Mouse (Mus musculus) limb, embryonic 15.5 days (tissue): Measurements from ENCODE around the gene Mtmr4. TPM values are rescaled to one million over a fixed set of nuclear protein-coding genes. Genes with fewer than 3 reads are reported as not detected.

Experiments
- ATAC-seq: fragments of 200-750 bp; cut with Nextera tagmentation; 2 replicates; pipeline ENCODE4 v1.8.0; 2017; ENCODE audit warnings: low read depth, moderate TSS enrichment; ENCODE audit not compliant: insufficient number of reproducible peaks, low FRiP score, low TSS enrichment
- H3K27ac ChIP-seq: fragments of 300-500 bp; sonication (generic); 2 replicates; pipeline ENCODE4 v1.5.1; 2015; ENCODE audit warnings: moderate library complexity, mild to moderate bottlenecking, inconsistent platforms
- H3K27me3 ChIP-seq: fragments of 300-500 bp; sonication (generic); 2 replicates; pipeline ENCODE4 v1.6.1; 2015; ENCODE audit warnings: inconsistent platforms
- H3K36me3 ChIP-seq: fragments of 300-500 bp; sonication (generic); 2 replicates; pipeline ENCODE4 v1.6.1; 2015; ENCODE audit warnings: inconsistent platforms
- H3K4me1 ChIP-seq: fragments of 300-500 bp; sonication (generic); 2 replicates; pipeline ENCODE4 v1.6.1; 2015; ENCODE audit warnings: inconsistent platforms
- H3K4me2 ChIP-seq: fragments of 300-500 bp; sonication (generic); 2 replicates; pipeline ENCODE4 v1.6.1; 2015; ENCODE audit warnings: mild to moderate bottlenecking, inconsistent platforms
- H3K4me3 ChIP-seq: fragments of 300-500 bp; sonication (generic); 2 replicates; pipeline ENCODE4 v1.5.1; 2015; ENCODE audit warnings: mild to moderate bottlenecking, inconsistent platforms
- H3K9ac ChIP-seq: fragments of 300-500 bp; sonication (generic); 2 replicates; pipeline ENCODE4 v1.6.1; 2015; ENCODE audit warnings: inconsistent platforms
- H3K9me3 ChIP-seq: fragments of 300-500 bp; sonication (generic); 2 replicates; pipeline ENCODE4 v1.6.1; 2016; ENCODE audit warnings: inconsistent platforms
- WGBS: fragments of 180-500 bp; shearing (Covaris S2); methylation state at CpG from one replicate; pipeline ENCODE4 v1.1.7; 2015; 5-methylcytosine and 5-hydroxymethylcytosine counted together
- polyA plus RNA-seq: library from polyadenylated mRNA; unstranded; fragments of >200 nt; fragmentation: Nextera tagmentation; extraction: Ambion mirVana; gene quantifications from 2 replicates; pipeline ENCODE4 v1.2.1, GENCODE M21; 2015

Gene Mtmr4
- polyA plus RNA-seq, 1 experiment from 2014 or later: 27.9 TPM

DNA sequence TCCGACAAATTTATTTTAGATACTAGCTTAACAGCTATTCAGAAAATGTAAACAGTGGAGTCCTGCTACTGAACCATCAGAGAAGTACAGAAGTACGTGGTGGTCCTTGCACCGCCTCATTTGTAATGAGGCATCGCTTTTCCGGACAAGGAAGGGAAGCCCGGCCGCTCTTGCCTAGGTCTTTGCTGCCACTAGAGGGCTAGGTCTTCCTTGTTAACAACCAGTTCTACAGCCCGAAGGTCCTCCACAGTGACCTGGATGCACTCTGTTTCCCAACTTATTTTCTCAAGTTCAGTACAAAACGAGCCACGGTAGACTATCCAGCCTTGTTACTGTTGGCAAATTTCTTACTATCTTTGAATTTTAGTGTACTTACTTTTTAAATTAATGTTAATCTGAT is 37.9 kb downstream of the Mtmr4 start:
- H3K27ac ChIP-seq: no peak overlapping the region
- H3K9me3 ChIP-seq: no peaks in the 10 kb centered on the region
- no peak for ATAC-seq
- no peaks in the 10 kb centered on the region for H3K27me3 ChIP-seq
- peaks cover 3% of the 10 kb centered on the region; the same call in 1 of the 2 replicates for H3K36me3 ChIP-seq
- H3K9ac ChIP-seq: no peak overlapping the region
- WGBS: 27% methylated on average over 10 of the region's 10 CpGs
- H3K4me1 ChIP-seq: no peaks in the 10 kb centered on the region
- no peak overlapping the region for H3K4me3 ChIP-seq
- no peak overlapping the region for H3K4me2 ChIP-seq

DNA sequence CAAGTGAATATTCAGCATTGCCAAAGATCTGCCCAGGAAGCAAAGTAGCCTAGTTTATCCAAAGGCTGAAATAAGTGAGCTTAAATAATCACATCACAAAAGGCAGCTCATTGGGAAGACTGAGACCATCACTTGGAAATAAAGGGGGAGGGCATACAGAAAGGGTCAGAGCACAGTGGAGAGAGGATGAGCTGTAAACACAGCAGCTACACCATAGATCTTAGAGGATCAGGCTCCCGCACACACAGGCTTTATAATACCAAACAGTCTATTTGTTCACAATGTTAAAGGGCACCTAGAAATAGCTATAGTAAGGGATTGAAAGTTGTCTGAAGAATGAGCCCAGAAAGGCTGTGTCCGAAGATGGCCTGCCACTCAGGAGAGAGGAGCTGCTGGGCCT is 46.8 kb downstream of the Mtmr4 start:
- Histone ChIP-seq H3K27ac (no peak overlapping the region), H3K36me3 (no peaks in the 10 kb centered on the region), H3K9ac (peak overlapping the region; percentile 55), H3K4me2 (peak overlapping the region; percentile 78), H3K4me3 (peak overlapping the region; percentile 47), H3K4me1 (peaks cover 6% of the 10 kb centered on the region; the same call in 1 of the 2 replicates), H3K27me3 (no peaks in the 10 kb centered on the region), H3K9me3 (no peaks in the 10 kb centered on the region)
- 26% methylated on average over 2 of the region's 2 CpGs for WGBS
- ATAC-seq: no peak

DNA sequence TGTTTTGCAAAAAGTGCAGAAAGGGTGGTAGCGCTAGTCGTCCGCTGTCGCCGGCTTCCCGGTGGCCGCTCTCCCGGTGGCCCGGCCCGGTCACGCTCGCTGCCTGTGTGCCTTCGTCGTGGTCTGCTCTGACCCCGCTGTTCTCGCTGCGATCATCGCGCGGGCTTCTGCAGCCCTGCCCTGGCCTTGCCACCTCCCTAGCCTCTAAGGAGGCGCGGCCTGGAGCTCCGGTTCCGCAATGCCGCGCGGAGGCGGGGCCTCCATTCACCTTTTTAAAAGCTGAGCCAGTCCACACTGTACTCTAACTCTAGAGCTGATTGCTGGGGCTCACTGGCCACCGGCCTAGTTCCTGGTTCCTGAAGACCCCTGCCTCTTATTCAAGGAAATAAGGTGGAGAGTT is 47.2 kb downstream of the Mtmr4 start:
- peaks cover 6% of the 10 kb centered on the region; the same call in 1 of the 2 replicates for H3K4me1 ChIP-seq
- no peaks in the 10 kb centered on the region for H3K36me3 ChIP-seq
- H3K27me3 ChIP-seq: no peaks in the 10 kb centered on the region
- WGBS: 2% methylated on average over 29 of the region's 29 CpGs
- ATAC-seq: no peak
- H3K4me3 ChIP-seq: peak overlapping the region; percentile 47
- peak overlapping the region; percentile 78 for H3K4me2 ChIP-seq
- no peaks in the 10 kb centered on the region for H3K9me3 ChIP-seq
- peak overlapping the region; percentile 55 for H3K9ac ChIP-seq
- no peak overlapping the region for H3K27ac ChIP-seq

DNA sequence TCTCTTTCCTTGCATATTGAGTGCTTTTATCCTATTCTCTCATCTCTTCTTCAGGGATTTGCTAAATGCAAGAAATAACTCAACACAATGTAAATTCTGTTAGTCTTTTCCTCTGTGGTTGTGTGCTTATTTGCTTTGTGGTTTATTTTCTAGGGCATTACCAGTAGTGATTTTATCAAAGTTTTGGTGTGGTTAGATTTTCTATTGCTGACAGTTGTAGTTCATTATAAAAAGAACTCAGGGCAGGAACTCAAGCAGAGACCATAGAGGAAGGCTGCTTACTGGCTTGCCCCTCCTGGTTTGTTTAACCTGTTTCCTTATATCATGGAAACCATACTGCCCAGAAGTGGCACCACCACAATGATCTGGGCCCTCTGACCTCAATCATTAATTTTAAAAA is 50.9 kb downstream of the Mtmr4 start:
- ATAC-seq: no peak
- Histone ChIP-seq H3K27ac (no peak overlapping the region), H3K27me3 (no peaks in the 10 kb centered on the region), H3K4me2 (no peak overlapping the region), H3K36me3 (no peaks in the 10 kb centered on the region), H3K4me1 (peaks cover 6% of the 10 kb centered on the region; the same call in 1 of the 2 replicates), H3K9ac (no peak overlapping the region), H3K4me3 (no peak overlapping the region), H3K9me3 (no peaks in the 10 kb centered on the region)

DNA sequence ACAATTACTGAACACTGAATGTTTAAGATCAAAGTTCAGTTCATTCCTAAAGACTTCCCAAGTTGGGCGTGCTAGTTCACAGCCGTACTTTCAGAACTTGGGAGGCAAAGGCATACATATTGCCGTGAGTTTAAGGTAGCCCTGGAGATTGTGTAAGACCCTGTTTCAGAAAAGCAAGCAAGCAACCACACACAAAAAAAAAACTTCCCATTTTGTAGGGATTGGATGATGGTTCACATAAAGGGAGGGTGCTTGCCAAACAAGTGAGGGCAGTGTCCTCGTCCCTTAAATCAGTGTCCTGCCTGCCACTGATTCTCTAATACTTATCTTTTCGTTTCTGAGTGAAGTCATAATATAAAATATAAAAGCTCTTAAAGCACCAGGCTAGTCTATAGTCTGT is 62.7 kb downstream of the Mtmr4 start:
- H3K4me1 ChIP-seq: no peaks in the 10 kb centered on the region
- no peak overlapping the region for H3K4me2 ChIP-seq
- H3K4me3 ChIP-seq: no peak overlapping the region
- no peaks in the 10 kb centered on the region for H3K27me3 ChIP-seq
- no peak overlapping the region for H3K27ac ChIP-seq
- no peak overlapping the region for H3K9ac ChIP-seq
- WGBS: 77% methylated on average over 5 of the region's 5 CpGs
- no peaks in the 10 kb centered on the region for H3K36me3 ChIP-seq
- no peak for ATAC-seq
- H3K9me3 ChIP-seq: no peaks in the 10 kb centered on the region

DNA sequence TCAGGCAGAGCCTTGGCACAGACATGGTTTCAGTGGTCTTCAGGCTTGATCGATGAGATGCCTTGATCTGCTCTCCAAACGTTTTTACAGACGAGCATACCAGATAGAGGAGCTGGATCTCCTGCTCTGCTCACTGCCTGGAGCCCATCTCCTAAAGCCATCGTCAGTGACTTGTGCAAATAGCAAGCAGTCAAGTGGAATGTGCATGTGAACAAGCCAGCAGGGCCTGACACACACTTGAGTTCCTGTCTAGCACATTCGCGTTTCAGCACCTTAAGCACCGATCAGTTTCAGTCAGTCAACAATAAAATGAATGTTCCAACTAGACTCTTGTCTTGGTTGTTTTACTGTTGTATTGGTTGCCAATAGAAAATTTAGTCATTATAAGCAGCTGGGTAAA is 67.3 kb downstream of the Mtmr4 start:
- Histone ChIP-seq H3K9ac (no peak overlapping the region), H3K4me2 (no peak overlapping the region), H3K27ac (no peak overlapping the region), H3K36me3 (no peaks in the 10 kb centered on the region), H3K4me3 (no peak overlapping the region), H3K9me3 (no peaks in the 10 kb centered on the region), H3K4me1 (peaks cover 5% of the 10 kb centered on the region), H3K27me3 (peaks cover 9% of the 10 kb centered on the region; the same call in 1 of the 2 replicates)
- 66% methylated on average over 7 of the region's 7 CpGs for WGBS
- ATAC-seq: no peak

DNA sequence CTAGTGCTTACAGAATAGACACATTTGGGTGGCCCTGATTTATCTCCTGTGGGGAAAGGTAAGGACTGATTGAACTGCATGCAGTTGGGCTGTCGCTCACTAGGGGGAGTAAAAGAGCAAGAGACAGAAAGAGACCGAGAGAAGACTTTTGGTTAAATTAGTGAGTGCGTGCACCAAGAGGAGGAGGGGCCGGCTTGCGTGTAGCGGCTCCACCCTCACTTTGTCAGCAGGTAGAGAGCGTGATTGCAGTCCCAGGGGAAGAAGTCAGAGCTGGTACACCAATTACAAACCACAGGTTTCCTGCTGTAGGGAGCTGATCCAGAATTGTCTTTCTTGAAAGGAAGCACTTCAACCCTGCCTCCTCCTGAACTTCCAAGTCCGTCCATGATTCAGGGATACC is 70.4 kb downstream of the Mtmr4 start, which contains the start of gene Rnf43:
TSS of gene Rnf43 (plus strand) at position 316 of the 400 bp plus-strand sequence.
- H3K4me3 ChIP-seq: peak within 1 kb of the TSS; percentile 44
- H3K9ac ChIP-seq: peak within 1 kb of the TSS; percentile 15; the same call in 1 of the 2 replicates
- WGBS: under 1% methylated on average over 8 of the region's 8 CpGs
- H3K27ac ChIP-seq: peak within 1 kb of the TSS; percentile 54
- H3K4me1 ChIP-seq: peaks cover 5% of the 10 kb centered on the region
- H3K36me3 ChIP-seq: no peaks in the 10 kb centered on the region
- peaks cover 12% of the 10 kb centered on the region; the same call in 1 of the 2 replicates for H3K27me3 ChIP-seq
- peak within 1 kb of the TSS; percentile 72 for H3K4me2 ChIP-seq
- ATAC-seq: no peak
- no peaks in the 10 kb centered on the region for H3K9me3 ChIP-seq

DNA sequence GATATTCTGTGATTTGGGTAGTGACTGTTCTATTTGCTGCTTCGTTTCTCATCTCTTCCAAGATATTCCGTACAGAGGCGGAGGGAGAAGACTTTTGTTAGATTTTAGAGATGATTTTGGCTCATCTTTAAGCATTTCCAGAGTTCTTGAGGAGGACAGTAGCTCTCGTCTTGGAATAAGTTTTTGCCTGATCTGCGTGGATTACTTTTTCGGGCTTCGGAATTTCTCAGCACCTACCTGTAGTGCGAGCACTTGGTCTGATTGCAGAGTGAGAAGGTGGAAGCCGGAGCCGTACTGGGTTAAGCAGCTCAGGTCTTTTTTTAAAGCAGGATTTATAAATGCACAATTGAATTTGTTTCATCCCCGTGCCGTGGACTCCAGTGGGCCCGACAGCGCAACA is 70.9 kb downstream of the Mtmr4 start:
- WGBS: 9% methylated on average over 14 of the region's 14 CpGs
- Histone ChIP-seq H3K9ac (peak overlapping the region; percentile 15; the same call in 1 of the 2 replicates), H3K9me3 (no peaks in the 10 kb centered on the region), H3K4me1 (peaks cover 5% of the 10 kb centered on the region), H3K4me2 (peak overlapping the region; percentile 72), H3K36me3 (no peaks in the 10 kb centered on the region), H3K4me3 (peak overlapping the region; percentile 44), H3K27me3 (peaks cover 12% of the 10 kb centered on the region; the same call in 1 of the 2 replicates), H3K27ac (peak overlapping the region; percentile 54)
- ATAC-seq: no peak

DNA sequence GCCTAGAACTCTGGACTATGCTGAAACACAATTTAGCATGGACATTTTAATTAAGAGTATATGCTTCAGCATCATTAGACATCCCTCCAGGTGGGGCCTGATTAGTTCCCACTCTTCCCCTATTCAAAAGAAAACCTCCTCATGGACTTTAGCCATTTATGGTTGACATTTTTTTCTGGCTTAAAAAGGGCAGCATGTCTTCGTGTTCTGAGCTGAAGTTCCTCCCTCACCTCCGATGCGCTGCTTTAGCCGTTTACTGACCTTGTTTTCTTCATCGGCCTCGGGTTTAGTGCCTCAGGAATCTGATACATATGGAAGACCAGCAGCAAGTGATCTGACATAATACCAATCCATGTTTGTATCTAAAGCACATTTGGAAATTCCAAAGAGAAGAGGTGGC is 72.0 kb downstream of the Mtmr4 start:
- 60% methylated on average over 6 of the region's 6 CpGs for WGBS
- H3K36me3 ChIP-seq: no peaks in the 10 kb centered on the region
- no peaks in the 10 kb centered on the region for H3K9me3 ChIP-seq
- H3K27me3 ChIP-seq: peaks cover 12% of the 10 kb centered on the region; the same call in 1 of the 2 replicates
- ATAC-seq: no peak
- H3K4me3 ChIP-seq: peak overlapping the region; percentile 44
- no peak overlapping the region for H3K4me2 ChIP-seq
- no peak overlapping the region for H3K9ac ChIP-seq
- H3K27ac ChIP-seq: no peak overlapping the region
- peaks cover 5% of the 10 kb centered on the region for H3K4me1 ChIP-seq

DNA sequence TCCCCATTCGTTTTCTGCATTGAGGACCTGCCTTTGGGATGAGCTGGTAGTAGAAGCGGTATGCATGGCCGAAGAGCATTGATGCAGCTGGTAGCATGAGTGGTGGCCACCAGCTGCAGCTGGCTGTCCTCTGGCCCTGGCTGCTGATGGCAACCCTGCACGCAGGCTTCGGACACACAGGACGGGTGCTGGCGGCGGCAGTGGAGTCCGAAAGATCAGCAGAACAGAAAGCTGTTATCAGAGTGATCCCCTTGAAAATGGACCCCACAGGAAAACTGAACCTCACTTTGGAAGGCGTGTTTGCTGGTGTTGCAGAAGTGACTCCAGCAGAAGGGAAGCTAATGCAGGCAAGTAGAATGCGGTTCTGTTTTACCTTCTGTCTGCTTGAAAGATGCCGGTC is 72.6 kb downstream of the Mtmr4 start:
- Histone ChIP-seq H3K9me3 (no peaks in the 10 kb centered on the region), H3K4me2 (no peak overlapping the region), H3K36me3 (no peaks in the 10 kb centered on the region), H3K27me3 (peaks cover 12% of the 10 kb centered on the region; the same call in 1 of the 2 replicates), H3K4me1 (peaks cover 5% of the 10 kb centered on the region), H3K4me3 (peak overlapping the region; percentile 44), H3K9ac (no peak overlapping the region), H3K27ac (no peak overlapping the region)
- 55% methylated on average over 12 of the region's 12 CpGs for WGBS
- ATAC-seq: no peak

DNA sequence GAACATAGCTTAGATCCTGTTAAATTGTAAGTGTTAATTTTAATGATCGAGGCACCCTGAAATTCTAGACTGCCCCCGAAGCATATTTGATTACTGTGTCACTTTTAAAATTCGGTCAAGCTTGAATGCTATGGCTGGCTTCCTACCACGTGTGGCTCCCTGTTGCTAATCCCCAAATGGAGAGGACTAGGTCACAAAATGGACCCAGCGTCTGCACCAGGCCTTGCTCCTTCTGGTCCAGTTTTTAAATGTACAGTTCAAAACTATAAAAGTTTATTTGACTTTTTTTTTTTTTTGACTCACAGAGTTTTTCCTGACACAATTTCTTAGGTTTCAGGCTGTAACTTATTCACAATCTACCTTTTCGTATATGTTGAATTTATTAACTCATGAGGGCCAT is 73.3 kb downstream of the Mtmr4 start:
- H3K9ac ChIP-seq: no peak overlapping the region
- no peak for ATAC-seq
- H3K36me3 ChIP-seq: no peaks in the 10 kb centered on the region
- WGBS: 49% methylated on average over 6 of the region's 6 CpGs
- H3K27ac ChIP-seq: no peak overlapping the region
- no peaks in the 10 kb centered on the region for H3K9me3 ChIP-seq
- H3K27me3 ChIP-seq: peaks cover 12% of the 10 kb centered on the region; the same call in 1 of the 2 replicates
- H3K4me2 ChIP-seq: no peak overlapping the region
- H3K4me3 ChIP-seq: 0 out of 2 replicates have a peak overlapping the region, but pooled peaks have one; percentile 13
- peaks cover 5% of the 10 kb centered on the region for H3K4me1 ChIP-seq

DNA sequence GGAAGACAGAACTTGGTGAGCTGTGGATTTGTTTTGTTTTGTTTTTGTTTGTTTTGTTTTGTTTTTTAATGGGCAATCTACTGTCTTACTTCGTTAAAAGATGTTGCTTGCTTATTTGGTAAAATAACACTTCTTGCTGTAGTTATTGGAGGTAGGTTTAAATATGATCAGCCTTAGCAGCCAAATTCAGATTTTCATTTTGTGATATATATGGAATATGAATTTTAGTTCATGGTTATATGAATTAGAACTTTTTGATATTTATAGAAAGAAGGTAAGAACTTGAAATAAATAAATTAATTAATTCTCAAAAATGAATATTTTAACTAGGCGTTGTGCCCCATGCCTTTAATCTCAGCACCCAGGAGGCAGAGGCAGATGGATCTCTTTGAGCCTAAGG is 73.7 kb downstream of the Mtmr4 start:
- H3K9me3 ChIP-seq: no peaks in the 10 kb centered on the region
- 64% methylated on average over 2 of the region's 2 CpGs for WGBS
- peaks cover 12% of the 10 kb centered on the region; the same call in 1 of the 2 replicates for H3K27me3 ChIP-seq
- no peak overlapping the region for H3K9ac ChIP-seq
- H3K4me2 ChIP-seq: no peak overlapping the region
- H3K4me1 ChIP-seq: peaks cover 5% of the 10 kb centered on the region
- peak overlapping the region; percentile 23 for H3K4me3 ChIP-seq
- no peaks in the 10 kb centered on the region for H3K36me3 ChIP-seq
- no peak overlapping the region for H3K27ac ChIP-seq
- ATAC-seq: no peak
